Mouse (Mus musculus): ENCODE results near the gene Gjb2. TPM values are rescaled to one million over a fixed set of nuclear protein-coding genes. Genes with fewer than 3 reads are reported as not detected.

Gjb2 gene
- polyA plus RNA-seq (2012; fragmentation: generic; extraction: Trizol), result not detected

DNA sequence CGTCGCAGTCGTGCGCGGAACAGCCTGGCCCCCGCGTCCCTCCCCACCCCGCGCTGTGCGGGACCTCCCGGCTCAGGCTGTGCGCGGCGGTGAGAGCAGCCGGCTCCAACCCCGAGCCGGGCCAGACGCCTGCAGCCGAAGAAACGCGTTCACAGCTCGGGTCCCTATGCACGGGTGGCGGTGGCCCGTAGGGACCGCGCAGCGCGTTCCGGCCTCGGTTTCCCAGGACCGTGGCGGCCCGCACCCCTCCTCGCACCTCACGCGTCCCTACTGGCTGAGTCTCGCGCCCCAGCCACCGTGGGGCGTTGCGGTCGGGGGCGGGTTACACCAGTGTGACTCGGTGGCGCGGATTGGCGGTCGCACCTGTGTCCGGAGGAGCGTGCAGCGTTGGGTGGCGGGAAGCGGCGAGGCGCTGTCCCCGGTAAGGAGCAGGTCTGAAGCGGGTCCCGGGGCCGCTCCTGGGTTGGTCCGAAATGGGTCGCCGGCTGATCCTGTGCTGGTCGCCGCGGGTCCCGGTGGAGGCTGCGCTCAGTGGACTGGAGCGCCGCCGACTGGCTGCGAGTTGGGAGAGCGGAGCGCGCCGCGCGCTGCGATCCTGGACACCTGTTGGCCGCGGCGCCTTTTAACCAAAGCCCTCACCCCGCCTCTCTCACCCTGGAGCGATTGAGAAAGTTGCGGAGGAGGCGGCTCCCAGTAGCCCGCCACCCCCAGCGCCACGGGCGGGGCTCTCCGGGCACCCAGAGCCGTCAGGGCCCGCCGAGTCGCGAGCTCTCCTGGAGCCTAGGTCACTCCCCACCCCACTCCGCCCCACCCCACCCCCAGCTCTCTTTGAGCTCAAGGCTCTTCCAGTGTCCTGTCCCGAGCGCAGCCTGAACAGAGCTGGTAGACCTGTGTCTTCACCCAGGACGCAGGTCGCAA, at the start of gene Gjb2:
Gjb2 (minus strand) TSS at position 597 of the 918 bp plus-strand sequence.
- Histone ChIP-seq H3K4me3 (no peak within 1 kb of the TSS), H3K27me3 (ENCODE audit: control insufficient read depth, insufficient read depth, insufficient read length) (peaks cover 51% of the 10 kb centered on the region), H3K79me2 (ENCODE audit: control insufficient read depth, insufficient read depth) (no peaks in the 10 kb centered on the region), H3ac (ENCODE audit: control insufficient read depth, insufficient read length) (no peak within 1 kb of the TSS), H3K36me3 (ENCODE audit: control insufficient read depth, insufficient read depth) (no peaks in the 10 kb centered on the region), H3K4me2 (ENCODE audit: low read depth) (no peak within 1 kb of the TSS)
- TF ChIP-seq MAX (IDR thresholded peaks at IDR 0.05; ENCODE audit: low read depth), result no peak

DNA sequence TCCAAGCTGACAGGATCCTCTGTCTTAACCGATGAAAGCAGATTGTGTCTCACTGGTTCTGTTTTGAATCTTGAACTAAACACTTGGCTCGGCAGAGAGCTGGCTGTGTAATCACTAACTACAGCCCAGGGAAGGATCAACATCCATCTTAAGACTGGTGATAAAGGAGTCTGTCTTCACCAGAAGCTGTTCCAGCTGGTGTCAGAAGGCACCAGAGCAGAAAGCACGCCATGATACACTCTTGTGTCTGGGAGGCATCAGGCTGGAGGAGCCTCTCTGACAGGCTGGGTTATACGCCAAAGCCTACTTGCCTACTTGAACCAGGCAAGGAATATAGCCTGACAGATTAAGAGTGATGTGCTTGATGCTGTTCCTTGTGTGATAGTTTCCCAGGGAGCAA, 41.2 kb upstream of the Gjb2 start:
- Histone ChIP-seq H3ac (ENCODE audit: control insufficient read depth, insufficient read length) (no peak overlapping the region), H3K79me2 (ENCODE audit: control insufficient read depth, insufficient read depth) (no peaks in the 10 kb centered on the region), H3K4me2 (ENCODE audit: low read depth) (no peak overlapping the region), H3K27me3 (ENCODE audit: control insufficient read depth, insufficient read depth, insufficient read length) (peaks cover 6% of the 10 kb centered on the region), H3K4me3 (no peak overlapping the region), H3K36me3 (ENCODE audit: control insufficient read depth, insufficient read depth) (no peaks in the 10 kb centered on the region)
- TF ChIP-seq CEBPB (IDR thresholded peaks at IDR 0.05; ENCODE audit: insufficient read depth, poor library complexity, severe bottlenecking), result no peak
- no peak for TF ChIP-seq USF1 (IDR thresholded peaks at IDR 0.05; ENCODE audit: low read depth)
- no peak for TF ChIP-seq MYOD1 (IDR thresholded peaks at IDR 0.05; ENCODE audit: control insufficient read depth in 1 of 3, insufficient read length in 2 of 3, low read depth in 2 of 3)
- no peak for TF ChIP-seq REST (IDR thresholded peaks at IDR 0.05; ENCODE audit: insufficient read depth, insufficient read length)
- TF ChIP-seq POLR2A (IDR thresholded peaks at IDR 0.05; ENCODE audit: insufficient read length, low read depth), result no peak
- no peak for TF ChIP-seq TCF12 (IDR thresholded peaks at IDR 0.05; ENCODE audit: insufficient read depth, poor library complexity, severe bottlenecking)
- no peak for TF ChIP-seq TCF3 (IDR thresholded peaks at IDR 0.05; ENCODE audit: insufficient read length, low read depth)
- no peak for TF ChIP-seq MYOG (IDR thresholded peaks at IDR 0.05; ENCODE audit: control insufficient read depth in 1 of 3, insufficient read depth in 1 of 3, insufficient read length in 2 of 3, low read depth in 2 of 3)
- no peak for TF ChIP-seq SRF (IDR thresholded peaks at IDR 0.05; ENCODE audit: control insufficient read depth, insufficient read length, low read depth)
- TF ChIP-seq MAX (IDR thresholded peaks at IDR 0.05; ENCODE audit: low read depth), result no peak
- TF ChIP-seq E2F4 (IDR thresholded peaks at IDR 0.05; ENCODE audit: insufficient read depth), result no peak
- TF ChIP-seq POLR2AphosphoS2 (IDR thresholded peaks at IDR 0.05; ENCODE audit: insufficient read length, low read depth), result no peak

GRCm38 (mm10) chr14:57135265-57135664, 30.8 kb upstream of the Gjb2 start:
- no peak overlapping the region for H3K4me2 ChIP-seq (ENCODE audit: low read depth)
- H3K36me3 ChIP-seq (ENCODE audit: control insufficient read depth, insufficient read depth), result no peaks in the 10 kb centered on the region
- H3ac ChIP-seq (ENCODE audit: control insufficient read depth, insufficient read length), result no peak overlapping the region
- peaks cover 39% of the 10 kb centered on the region for H3K27me3 ChIP-seq (ENCODE audit: control insufficient read depth, insufficient read depth, insufficient read length)
- TF ChIP-seq REST (IDR thresholded peaks at IDR 0.05; ENCODE audit: insufficient read depth, insufficient read length), result no peak
- TF ChIP-seq POLR2AphosphoS2 (IDR thresholded peaks at IDR 0.05; ENCODE audit: insufficient read length, low read depth), result no peak
- TF ChIP-seq TCF12 (IDR thresholded peaks at IDR 0.05; ENCODE audit: insufficient read depth, poor library complexity, severe bottlenecking), result no peak
- no peak for TF ChIP-seq E2F4 (IDR thresholded peaks at IDR 0.05; ENCODE audit: insufficient read depth)
- TF ChIP-seq MYOD1 (IDR thresholded peaks at IDR 0.05; ENCODE audit: control insufficient read depth in 1 of 3, insufficient read length in 2 of 3, low read depth in 2 of 3), result no peak
- no peak for TF ChIP-seq USF1 (IDR thresholded peaks at IDR 0.05; ENCODE audit: low read depth)
- no peak for TF ChIP-seq MYOG (IDR thresholded peaks at IDR 0.05; ENCODE audit: control insufficient read depth in 1 of 3, insufficient read depth in 1 of 3, insufficient read length in 2 of 3, low read depth in 2 of 3)
- TF ChIP-seq TCF3 (IDR thresholded peaks at IDR 0.05; ENCODE audit: insufficient read length, low read depth), result no peak
- TF ChIP-seq MAX (IDR thresholded peaks at IDR 0.05; ENCODE audit: low read depth), result no peak
- no peak for TF ChIP-seq SRF (IDR thresholded peaks at IDR 0.05; ENCODE audit: control insufficient read depth, insufficient read length, low read depth)
- TF ChIP-seq CEBPB (IDR thresholded peaks at IDR 0.05; ENCODE audit: insufficient read depth, poor library complexity, severe bottlenecking), result no peak
- TF ChIP-seq POLR2A (IDR thresholded peaks at IDR 0.05; ENCODE audit: insufficient read length, low read depth), result no peak
- H3K79me2 ChIP-seq (ENCODE audit: control insufficient read depth, insufficient read depth), result no peaks in the 10 kb centered on the region
- H3K4me3 ChIP-seq, result no peak overlapping the region

- peaks cover 44% of the 10 kb centered on the region for H3K27me3 ChIP-seq (ENCODE audit: control insufficient read depth, insufficient read depth, insufficient read length)
- no peak for TF ChIP-seq USF1 (IDR thresholded peaks at IDR 0.05; ENCODE audit: low read depth)
- no peak for TF ChIP-seq TCF3 (IDR thresholded peaks at IDR 0.05; ENCODE audit: insufficient read length, low read depth)
Measured at GRCm38 (mm10) chr14:57133161-57133661, 28.7 kb upstream of the Gjb2 start, which contains the start of gene Gjb6. Gjb6 (minus strand) TSS chr14:57133611.

GRCm38 (mm10) chr14:57127383-57127782, 22.9 kb upstream of the Gjb2 start:
- TF ChIP-seq TCF12 (IDR thresholded peaks at IDR 0.05; ENCODE audit: insufficient read depth, poor library complexity, severe bottlenecking) (no peak), USF1 (IDR thresholded peaks at IDR 0.05; ENCODE audit: low read depth) (no peak), REST (IDR thresholded peaks at IDR 0.05; ENCODE audit: insufficient read depth, insufficient read length) (no peak), MAX (IDR thresholded peaks at IDR 0.05; ENCODE audit: low read depth) (no peak), POLR2A (IDR thresholded peaks at IDR 0.05; ENCODE audit: insufficient read length, low read depth) (no peak), E2F4 (IDR thresholded peaks at IDR 0.05; ENCODE audit: insufficient read depth) (no peak), POLR2AphosphoS2 (IDR thresholded peaks at IDR 0.05; ENCODE audit: insufficient read length, low read depth) (no peak), SRF (IDR thresholded peaks at IDR 0.05; ENCODE audit: control insufficient read depth, insufficient read length, low read depth) (no peak), MYOG (IDR thresholded peaks at IDR 0.05; ENCODE audit: control insufficient read depth in 1 of 3, insufficient read depth in 1 of 3, insufficient read length in 2 of 3, low read depth in 2 of 3) (no peak), MYOD1 (IDR thresholded peaks at IDR 0.05; ENCODE audit: control insufficient read depth in 1 of 3, insufficient read length in 2 of 3, low read depth in 2 of 3) (no peak), CEBPB (IDR thresholded peaks at IDR 0.05; ENCODE audit: insufficient read depth, poor library complexity, severe bottlenecking) (no peak), TCF3 (IDR thresholded peaks at IDR 0.05; ENCODE audit: insufficient read length, low read depth) (no peak)
- no peak overlapping the region for H3K4me3 ChIP-seq

More at GRCm38 (mm10) chr14:57133161-57133661, 28.7 kb upstream of the Gjb2 start, which contains the start of gene Gjb6:
- H3K79me2 ChIP-seq (ENCODE audit: control insufficient read depth, insufficient read depth), result no peaks in the 10 kb centered on the region
- no peak within 1 kb of the TSS for H3K4me3 ChIP-seq
- no peak within 1 kb of the TSS for H3ac ChIP-seq (ENCODE audit: control insufficient read depth, insufficient read length)
- no peaks in the 10 kb centered on the region for H3K36me3 ChIP-seq (ENCODE audit: control insufficient read depth, insufficient read depth)
- no peak within 1 kb of the TSS for H3K4me2 ChIP-seq (ENCODE audit: low read depth)

More at GRCm38 (mm10) chr14:57127383-57127782, 22.9 kb upstream of the Gjb2 start:
- no peaks in the 10 kb centered on the region for H3K36me3 ChIP-seq (ENCODE audit: control insufficient read depth, insufficient read depth)
- H3K79me2 ChIP-seq (ENCODE audit: control insufficient read depth, insufficient read depth), result no peaks in the 10 kb centered on the region
- no peak overlapping the region for H3K4me2 ChIP-seq (ENCODE audit: low read depth)
- peaks cover 9% of the 10 kb centered on the region for H3K27me3 ChIP-seq (ENCODE audit: control insufficient read depth, insufficient read depth, insufficient read length)
- H3ac ChIP-seq (ENCODE audit: control insufficient read depth, insufficient read length), result no peak overlapping the region
